ENCODE assay signal across 12 mouse cellular contexts in the genomic region with DNA sequence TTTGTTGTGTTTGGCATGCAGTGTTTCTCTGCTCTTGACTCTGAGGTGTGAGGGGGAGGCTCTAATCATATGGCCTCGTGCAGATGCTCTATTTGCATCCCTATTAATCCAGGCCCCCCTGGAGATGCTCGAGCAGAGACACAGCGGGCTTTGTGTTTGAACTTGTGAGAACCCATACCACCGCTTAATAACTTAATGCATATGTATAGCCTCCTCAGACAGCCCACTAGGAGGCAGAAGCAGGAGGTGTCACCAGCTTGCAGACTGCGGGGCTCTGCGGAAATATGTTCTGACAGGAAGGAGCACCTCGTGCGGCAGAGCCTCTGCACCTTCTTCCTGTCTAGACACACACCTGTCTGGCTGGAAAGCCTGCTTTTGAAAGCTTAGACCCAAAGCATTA.
A peak's percentile ranks its signal among the peaks of the same experiment; 100 is the strongest.
DNase-seq lines count a peak whose midpoint lies in the region; ATAC-seq and TF ChIP-seq lines count a peak whose summit lies in the region.
"Had no signal": no experiment of that assay in that cellular context is flagged by ENCODE, and none has a peak within 500 bp of the region (broad histone marks: within the 10 kb centered on the region; RNA-seq: fewer than 3 reads in every experiment).

No protein-coding gene starts in this region.

- H3K4me1 ChIP-seq in heart, embryonic 14.5 days (ENCODE audit: control insufficient read depth in 2 of 2, insufficient read depth in 2 of 2, low read length in 2 of 2): peaks cover 0 to 3% of the 10 kb centered on the region in 2 experiments; a peak in 1 of 4 replicates
- peaks cover 7% of the 10 kb centered on the region; the same call in 1 of the 2 replicates for H3K4me1 ChIP-seq in hindbrain, postnatal 0 days (ENCODE audit: insufficient read depth, low read length)
- H3K4me1 ChIP-seq: liver, embryonic 15.5 days had no signal

- intact Hi-C loops in heart, postnatal 14 days (cut with DNase I): no loop called here

- no peak overlapping the region for H3K27ac ChIP-seq in heart, embryonic 14.5 days (replicated peaks in 1 of 2; ENCODE audit: control insufficient read depth in 1 of 2, insufficient read depth in 1 of 2, low read depth in 2 of 2, low read length in 2 of 2)
- no peak overlapping the region for H3K27ac ChIP-seq in hindbrain, postnatal 0 days
- H3K27ac ChIP-seq: gastrocnemius, adult 2 months; liver, embryonic 15.5 days had no signal

- no peak for ATAC-seq in heart, embryonic 14.5 days (ENCODE audit: insufficient number of reproducible peaks, insufficient read depth, low FRiP score, low read depth)
- ATAC-seq in hindbrain, postnatal 0 days: peak; percentile 38; the same call in 1 of the 2 replicates

- no peak overlapping the region for H3K4me3 ChIP-seq in heart, embryonic 14.5 days (ENCODE audit: control insufficient read depth in 1 of 2, insufficient read depth in 1 of 2, low read depth in 1 of 2, low read length in 2 of 2)
- no peak overlapping the region for H3K4me3 ChIP-seq in hindbrain, postnatal 0 days (ENCODE audit: low read length)
- H3K4me3 ChIP-seq: gastrocnemius, adult 2 months; liver, embryonic 15.5 days had no signal

- no peaks in the 10 kb centered on the region for H3K27me3 ChIP-seq in heart, embryonic 14.5 days (ENCODE audit: control insufficient read depth, insufficient read depth, low read length)
- no peaks in the 10 kb centered on the region for H3K27me3 ChIP-seq in hindbrain, postnatal 0 days (ENCODE audit: insufficient read depth, low read length)
- H3K27me3 ChIP-seq: CH12.LX had no signal

- peak; percentile 22; the same call in 1 of the 2 replicates for TF ChIP-seq CTCF in hindbrain, postnatal 0 days (IDR thresholded peaks at IDR 0.05; ENCODE audit: low read depth)

- H3K4me2 ChIP-seq in heart, embryonic 14.5 days (ENCODE audit: low read length): 0 out of 2 replicates have a peak overlapping the region, but pooled peaks have one; percentile 15
- H3K4me2 ChIP-seq in hindbrain, postnatal 0 days (ENCODE audit: low read depth, low read length): peak overlapping the region; percentile 23; the same call in 1 of the 2 replicates
- H3K4me2 ChIP-seq: liver, embryonic 15.5 days had no signal

- no peak for DNase-seq in heart, postnatal 14 days
- peak; percentile 27 for DNase-seq in thymus, postnatal 4 days
- DNase-seq in thymus, adult 18-20 months: no peak
- DNase-seq in hindbrain, postnatal 0 days (ENCODE audit: low spot score): no peak
- DNase-seq in gastrocnemius, postnatal 25 days: no peak
- no peak for DNase-seq in layer of hippocampus, postnatal 36 days
- DNase-seq: cerebellum, adult 18-20 months; gastrocnemius, adult 2 months; kidney, adult 9 months had no signal

- no peak overlapping the region for H3K9ac ChIP-seq in heart, embryonic 14.5 days (ENCODE audit: low read length)
- no peak overlapping the region for H3K9ac ChIP-seq in hindbrain, postnatal 0 days (replicated peaks; ENCODE audit: low read length)
- H3K9ac ChIP-seq: liver, embryonic 15.5 days had no signal

- no peaks in the 10 kb centered on the region for H3K36me3 ChIP-seq in heart, embryonic 14.5 days (ENCODE audit: control insufficient read depth, insufficient read depth, low read length)
- H3K36me3 ChIP-seq in hindbrain, postnatal 0 days (ENCODE audit: insufficient read depth, low read length): no peaks in the 10 kb centered on the region
- H3K36me3 ChIP-seq: liver, embryonic 15.5 days had no signal

- H3K9me3 ChIP-seq in heart, embryonic 14.5 days (ENCODE audit: control insufficient read depth, low read length): no peaks in the 10 kb centered on the region
- H3K9me3 ChIP-seq in hindbrain, postnatal 0 days (ENCODE audit: low read length): no peaks in the 10 kb centered on the region
- H3K9me3 ChIP-seq: liver, embryonic 15.5 days had no signal

- 10% methylated on average over 8 of the region's 8 CpGs for WGBS in heart, embryonic 14.5 days
- 9% methylated on average over 8 of the region's 8 CpGs for WGBS in hindbrain, postnatal 0 days
